Mouse (Mus musculus) telencephalon, adult 2 months (tissue): ENCODE data around the gene Patl2.
"Not testable (repeated sequence)": the region's sequence is repeated elsewhere in the genome, so short reads cannot be mapped to it uniquely, and the experiment has no call there.

Experiments used
- DNase-seq: peaks from one replicate; pipeline ENCODE4 v3.0.0-alpha.2; 2011; ENCODE audit warnings: low read depth, low spot score

Patl2 gene

GRCm38 (mm10) chr2:122145756-122146155 lies 40.2 kb downstream of the Patl2 start:
- DNase-seq = no peak

- DNase-seq = no peak
These were observed 42.9 kb downstream of the Patl2 start for GRCm38 (mm10) chr2:122143111-122143510.

- no peak for DNase-seq
These were observed 44.5 kb downstream of the Patl2 start for GRCm38 (mm10) chr2:122141332-122141967.

- DNase-seq = no peak
These were observed 45.2 kb downstream of the Patl2 start for GRCm38 (mm10) chr2:122140815-122141214.

- DNase-seq = no peak
These were observed 48.0 kb downstream of the Patl2 start for GRCm38 (mm10) chr2:122137839-122138465.

DNA sequence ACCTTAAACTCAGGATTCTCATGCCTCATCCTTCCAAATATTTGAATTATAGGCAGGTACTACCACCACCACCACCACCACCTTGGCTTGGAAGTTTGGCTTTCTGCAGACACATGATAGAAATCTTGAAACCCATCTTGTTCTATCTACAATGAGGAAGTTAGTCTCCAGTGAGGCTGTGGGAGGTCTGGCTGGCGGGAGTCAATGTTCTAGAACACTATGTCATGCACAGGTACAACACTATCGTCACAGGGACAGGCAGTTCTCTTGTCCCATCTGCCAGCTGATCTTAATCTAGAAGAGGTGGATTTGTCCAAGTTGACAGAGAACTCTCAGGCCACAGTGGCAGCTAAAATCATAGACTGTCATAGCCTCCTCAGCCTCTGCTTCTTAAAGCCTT lies 53.4 kb downstream of the Patl2 start:
- no peak for DNase-seq

GRCm38 (mm10) chr2:122132078-122132477 lies 53.9 kb downstream of the Patl2 start:
- no peak for DNase-seq

DNA sequence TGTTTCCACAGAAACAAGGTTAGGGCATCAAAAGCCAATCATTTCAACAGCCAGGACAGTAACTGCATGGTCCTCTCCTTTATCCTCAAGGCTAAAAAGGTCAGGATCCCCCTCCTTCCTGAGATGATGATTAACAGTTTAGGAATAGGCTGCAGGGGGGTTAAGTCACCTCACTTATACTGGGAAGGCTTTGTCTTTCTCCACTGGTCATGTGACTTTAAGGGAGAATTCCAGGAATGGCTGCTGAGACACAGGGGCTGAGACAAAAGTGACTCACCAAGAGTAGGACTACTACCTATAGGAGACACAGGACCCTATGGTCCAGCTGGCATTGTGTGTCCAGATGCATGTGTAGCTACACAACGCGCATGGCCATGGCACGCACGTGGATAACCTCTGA lies 58.4 kb downstream of the Patl2 start:
- DNase-seq = no peak

GRCm38 (mm10) chr2:122126765-122127347 lies 59.1 kb downstream of the Patl2 start:
- no peak for DNase-seq

DNA sequence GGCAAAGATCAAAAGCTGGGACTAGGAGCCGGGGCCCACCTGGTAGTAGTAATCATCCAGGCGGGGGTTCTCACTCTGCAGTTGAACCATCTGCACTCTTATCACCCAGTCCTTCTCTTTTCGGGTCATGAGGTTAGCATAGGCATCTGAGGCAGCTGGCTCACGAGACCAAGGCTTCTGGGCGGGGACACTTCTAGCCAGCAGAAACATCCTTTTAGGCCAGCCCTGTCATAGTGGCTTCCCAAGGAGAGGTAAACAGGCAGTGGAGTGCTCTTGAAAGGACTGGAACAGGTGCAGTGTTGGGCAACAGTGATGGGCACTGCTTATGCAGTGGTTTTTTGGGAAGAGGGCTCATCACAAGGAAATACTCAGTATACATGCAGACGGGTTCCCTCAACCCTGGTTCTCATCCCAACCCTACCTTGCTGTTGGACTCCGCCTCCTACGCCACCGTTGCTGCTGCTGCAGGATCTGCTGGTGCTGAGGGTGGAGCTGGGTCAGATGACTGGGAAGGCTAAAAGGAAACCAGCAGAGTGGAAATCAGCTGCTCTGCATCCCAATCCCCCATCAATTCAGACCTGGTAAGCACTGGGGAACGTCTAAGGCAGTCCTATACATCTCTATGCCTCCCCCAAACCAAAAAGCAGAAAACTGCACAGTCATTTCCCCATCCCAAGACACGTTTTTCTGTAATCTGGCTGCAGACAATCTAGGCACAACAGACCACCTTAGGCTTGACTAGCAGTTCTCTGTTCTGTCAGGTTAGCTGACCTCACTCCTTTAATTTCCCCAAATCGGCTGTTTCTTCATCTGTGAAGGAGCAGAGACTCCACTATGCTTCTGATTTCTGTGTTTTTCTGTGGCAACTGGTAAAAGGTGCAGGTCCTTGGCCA lies 60.1 kb downstream of the Patl2 start:
- DNase-seq = no peak

GRCm38 (mm10) chr2:122117961-122118958 lies 67.7 kb downstream of the Patl2 start, which contains the start of gene Spg11:
Spg11 (minus strand) TSS chr2:122118386.
- peak; percentile 96 for DNase-seq

DNA sequence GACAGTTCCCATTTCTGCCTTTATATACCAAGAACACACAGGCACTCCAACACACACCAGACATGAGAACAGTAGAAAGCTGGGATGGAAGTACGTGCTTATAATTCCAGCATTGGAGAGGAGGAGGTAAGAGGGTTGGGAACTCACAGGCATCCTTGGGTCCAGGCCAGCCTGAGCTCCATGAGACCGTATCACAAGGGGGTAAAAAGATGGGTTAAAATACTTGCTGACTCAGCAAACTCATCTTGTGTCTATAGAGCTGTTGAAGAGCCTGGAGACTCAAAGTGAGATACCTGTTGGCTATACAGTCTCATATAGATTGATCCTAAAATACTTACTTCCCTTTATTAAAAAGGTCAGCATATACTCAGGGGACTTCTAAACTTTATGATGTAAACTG lies 69.1 kb downstream of the Patl2 start:
- no peak for DNase-seq

DNA sequence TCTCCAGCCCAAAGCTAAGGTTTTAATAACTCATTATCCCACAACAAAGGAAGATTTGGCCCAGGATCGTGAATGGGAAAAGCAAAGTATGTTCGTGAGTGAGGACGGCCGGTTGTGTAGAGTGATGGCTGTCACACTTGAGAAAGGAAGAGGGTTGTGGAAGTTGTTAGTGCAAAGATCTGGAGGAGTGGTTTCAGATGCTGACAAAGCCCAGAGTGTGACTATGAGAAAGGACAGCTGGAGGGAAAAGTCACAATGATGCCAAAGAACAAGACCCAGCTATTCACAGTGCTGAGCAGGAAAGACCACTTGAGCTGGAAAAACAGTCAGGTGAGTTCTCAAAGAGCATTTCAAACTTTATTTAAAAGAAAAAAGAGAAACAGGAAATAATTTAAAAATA lies 76.3 kb downstream of the Patl2 start:
- DNase-seq = no peak

DNA sequence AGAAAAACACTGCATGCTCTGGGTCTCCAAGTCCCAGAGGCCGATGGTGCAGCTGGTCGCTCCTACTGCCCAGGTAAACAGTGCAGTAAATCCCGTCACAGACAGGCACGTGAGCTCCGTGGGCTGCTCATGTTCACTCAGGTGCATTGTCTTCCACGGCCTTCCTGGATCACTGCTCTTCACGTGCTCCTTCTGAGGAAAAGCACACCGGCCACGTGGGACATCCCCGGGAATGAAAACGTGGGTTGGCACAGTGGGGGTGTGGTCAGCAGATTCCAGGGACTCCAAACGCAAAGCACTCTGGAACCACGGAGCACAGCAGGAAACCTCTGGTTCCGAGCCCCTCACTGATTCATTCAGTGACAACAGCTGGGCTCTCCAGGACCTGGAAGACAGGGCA lies 77.9 kb downstream of the Patl2 start:
- DNase-seq = no peak

DNA sequence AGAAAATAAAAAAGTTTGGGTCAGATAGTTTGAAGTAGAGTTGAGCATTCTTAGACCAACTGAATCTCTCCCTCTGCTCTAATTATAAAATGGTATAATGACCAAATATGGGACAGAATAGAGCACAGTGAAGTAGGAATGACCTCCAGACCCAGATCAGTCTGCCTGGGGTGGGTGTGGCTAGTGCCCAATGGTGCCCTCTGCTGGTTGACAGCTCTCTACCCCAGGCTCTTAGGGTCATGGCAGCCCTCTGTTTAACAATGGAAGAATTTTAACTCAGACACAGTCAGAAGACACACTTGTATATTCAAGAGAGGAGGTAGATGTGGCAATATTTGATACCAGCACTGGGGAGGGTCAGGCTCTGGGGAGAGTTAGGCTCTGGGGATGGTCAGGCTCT lies 83.9 kb downstream of the Patl2 start:
- no peak for DNase-seq

GRCm38 (mm10) chr2:122097686-122098085 lies 88.3 kb downstream of the Patl2 start:
- DNase-seq = not testable (repeated sequence)

DNA sequence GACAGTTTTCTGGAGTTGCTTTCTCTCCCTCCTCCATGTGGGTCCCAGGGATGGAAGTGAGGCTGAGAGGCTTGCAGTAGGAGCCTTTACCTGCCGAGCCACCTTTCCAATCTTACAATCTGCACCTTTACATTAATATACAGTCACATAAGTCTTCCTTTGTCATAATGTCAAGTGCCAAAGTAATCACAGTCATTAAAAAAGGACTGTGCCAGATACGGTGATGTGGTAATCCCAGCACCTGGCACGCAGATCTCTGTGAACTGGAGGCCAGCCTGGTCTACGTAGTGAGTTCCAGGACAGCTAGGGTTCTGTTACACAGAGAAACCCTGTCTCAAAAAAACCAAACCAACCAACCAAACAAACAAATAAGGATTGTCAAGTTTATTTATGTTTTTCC lies 92.1 kb downstream of the Patl2 start:
- DNase-seq = no peak

DNA sequence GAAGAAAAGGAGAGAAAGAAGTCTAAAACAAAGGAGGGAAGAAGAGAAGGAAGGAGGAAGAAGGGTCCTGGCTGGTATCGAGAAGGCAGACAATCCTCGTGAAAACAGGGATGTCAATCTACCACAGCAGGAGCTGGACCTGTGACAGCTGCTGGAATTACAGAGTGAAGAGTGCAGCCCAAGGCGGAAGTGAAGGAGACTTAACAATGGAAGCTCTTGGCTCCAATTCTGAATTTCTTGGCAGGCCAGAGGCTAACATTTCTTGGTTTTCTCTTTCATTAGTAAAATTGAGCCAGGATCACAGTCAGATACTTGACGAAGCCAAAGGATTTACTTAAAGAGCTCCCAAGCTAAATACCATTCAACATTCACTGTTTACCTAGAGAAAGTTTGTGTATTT lies 99.5 kb downstream of the Patl2 start:
- no peak for DNase-seq

- no peak for DNase-seq
These were observed 104.1 kb downstream of the Patl2 start for GRCm38 (mm10) chr2:122081728-122082456.
